Mouse (Mus musculus): ENCODE data around the gene Lactb. TPM values are rescaled to one million over a fixed set of nuclear protein-coding genes. Genes with fewer than 3 reads are reported as not detected.
A peak's percentile ranks its signal among the peaks of the same experiment; 100 is the strongest.

Lactb gene
- 10 to 100 TPM; 18.8 to 21.7 TPM for total RNA-seq (2021)
- long read RNA-seq, experiment 1, transcript Lactb-201 (6 exons, 2,031 nt) = major isoform, 14 of 17 reads
- long read RNA-seq, experiment 1, partial matches to known transcripts = 0 of 17 reads
- long read RNA-seq, experiment 1, other reads (novel, unspliced or antisense) = 2 of 17 reads
- long read RNA-seq, experiment 2, transcript Lactb-201 (6 exons, 2,031 nt) = major isoform, 7 of 8 reads
- long read RNA-seq, experiment 2, partial matches to known transcripts = 0 of 8 reads
- long read RNA-seq, experiment 2, other reads (novel, unspliced or antisense) = 1 of 8 reads

GRCm38 (mm10) chr9:66975239-66975645 lies at the start of gene Lactb:
Gene Lactb, minus strand, starts transcription at chr9:66975484.
- H3K27ac ChIP-seq = peak within 1 kb of the TSS; percentile 92

GRCm38 (mm10) chr9:67023371-67023770 lies 48.1 kb upstream of the Lactb start:
- TF ChIP-seq CTCF (IDR thresholded peaks at IDR 0.05) = no peak
- intact Hi-C loops (cut with DNase I) = no loop called here
- DNase-seq (ENCODE audit: extremely low spot score in 1 of 2, low spot score in 2 of 2) = no peak
- no peak overlapping the region for H3K27ac ChIP-seq
- H3K4me3 ChIP-seq = no peak overlapping the region

More at GRCm38 (mm10) chr9:66975239-66975645, at the start of gene Lactb:
- peak within 1 kb of the TSS; percentile 96 for H3K4me3 ChIP-seq
- no peak for TF ChIP-seq CTCF (IDR thresholded peaks at IDR 0.05)
- intact Hi-C loops (cut with DNase I) = loop anchor here (2.0 to 5.0 kb wide), 3 partner anchors 28 to 98 kb away; partner anchors contain the start of genes Rab8b and Rps27l
- peak; percentile 94 for DNase-seq (ENCODE audit: extremely low spot score in 1 of 2, low spot score in 2 of 2)

GRCm38 (mm10) chr9:67020063-67020462 lies 44.8 kb upstream of the Lactb start:
- TF ChIP-seq CTCF (IDR thresholded peaks at IDR 0.05) = no peak
- no peak overlapping the region for H3K27ac ChIP-seq
- intact Hi-C loops (cut with DNase I) = no loop called here
- DNase-seq (ENCODE audit: extremely low spot score in 1 of 2, low spot score in 2 of 2) = no peak
- H3K4me3 ChIP-seq = no peak overlapping the region

- Histone ChIP-seq H3K4me3 (no peak overlapping the region), H3K27ac (no peak overlapping the region)
- TF ChIP-seq CTCF (IDR thresholded peaks at IDR 0.05) = no peak
- no peak for DNase-seq (ENCODE audit: extremely low spot score in 1 of 2, low spot score in 2 of 2)
- intact Hi-C loops (cut with DNase I) = no loop called here
Measured at GRCm38 (mm10) chr9:67013501-67013900, 38.2 kb upstream of the Lactb start.

GRCm38 (mm10) chr9:67012470-67012869 lies 37.2 kb upstream of the Lactb start:
- no peak for TF ChIP-seq CTCF (IDR thresholded peaks at IDR 0.05)

GRCm38 (mm10) chr9:67011483-67011882 lies 36.2 kb upstream of the Lactb start:
- no peak for DNase-seq (ENCODE audit: extremely low spot score in 1 of 2, low spot score in 2 of 2)
- no peak for TF ChIP-seq CTCF (IDR thresholded peaks at IDR 0.05)
- Histone ChIP-seq H3K27ac (no peak overlapping the region), H3K4me3 (no peak overlapping the region)
- intact Hi-C loops (cut with DNase I) = no loop called here

More at GRCm38 (mm10) chr9:67012470-67012869, 37.2 kb upstream of the Lactb start:
- no peak overlapping the region for H3K27ac ChIP-seq
- H3K4me3 ChIP-seq = no peak overlapping the region
- DNase-seq (ENCODE audit: extremely low spot score in 1 of 2, low spot score in 2 of 2) = no peak
- intact Hi-C loops (cut with DNase I) = no loop called here

GRCm38 (mm10) chr9:67008781-67009180 lies 33.5 kb upstream of the Lactb start:
- DNase-seq (ENCODE audit: extremely low spot score in 1 of 2, low spot score in 2 of 2) = no peak
- H3K27ac ChIP-seq = no peak overlapping the region
- TF ChIP-seq CTCF (IDR thresholded peaks at IDR 0.05) = no peak
- H3K4me3 ChIP-seq = no peak overlapping the region
- intact Hi-C loops (cut with DNase I) = no loop called here

GRCm38 (mm10) chr9:67006376-67006775 lies 31.1 kb upstream of the Lactb start:
- intact Hi-C loops (cut with DNase I) = no loop called here
- Histone ChIP-seq H3K27ac (no peak overlapping the region), H3K4me3 (no peak overlapping the region)
- DNase-seq (ENCODE audit: extremely low spot score in 1 of 2, low spot score in 2 of 2) = no peak
- TF ChIP-seq CTCF (IDR thresholded peaks at IDR 0.05) = no peak

- no peak for TF ChIP-seq CTCF (IDR thresholded peaks at IDR 0.05)
Measured at GRCm38 (mm10) chr9:67005161-67005742, 30.0 kb upstream of the Lactb start.

GRCm38 (mm10) chr9:67003656-67004055 lies 28.4 kb upstream of the Lactb start:
- intact Hi-C loops (cut with DNase I) = no loop called here
- H3K4me3 ChIP-seq = no peak overlapping the region
- no peak for DNase-seq (ENCODE audit: extremely low spot score in 1 of 2, low spot score in 2 of 2)
- no peak overlapping the region for H3K27ac ChIP-seq
- TF ChIP-seq CTCF (IDR thresholded peaks at IDR 0.05) = no peak

More at GRCm38 (mm10) chr9:67005161-67005742, 30.0 kb upstream of the Lactb start:
- H3K4me3 ChIP-seq = no peak overlapping the region
- DNase-seq (ENCODE audit: extremely low spot score in 1 of 2, low spot score in 2 of 2) = no peak
- no peak overlapping the region for H3K27ac ChIP-seq
- intact Hi-C loops (cut with DNase I) = no loop called here

- TF ChIP-seq CTCF (IDR thresholded peaks at IDR 0.05) = no peak
- no peak overlapping the region for H3K27ac ChIP-seq
- no peak overlapping the region for H3K4me3 ChIP-seq
- DNase-seq (ENCODE audit: extremely low spot score in 1 of 2, low spot score in 2 of 2) = no peak
- intact Hi-C loops (cut with DNase I) = no loop called here
Measured at GRCm38 (mm10) chr9:67003156-67003555, 27.9 kb upstream of the Lactb start.

- intact Hi-C loops (cut with DNase I) = loop anchor here (1.0 kb wide), 2 partner anchors 43 to 212 kb away; no protein-coding TSS in a partner anchor
- Histone ChIP-seq H3K4me3 (no peak overlapping the region), H3K27ac (no peak overlapping the region)
- no peak for DNase-seq (ENCODE audit: extremely low spot score in 1 of 2, low spot score in 2 of 2)
- TF ChIP-seq CTCF (IDR thresholded peaks at IDR 0.05) = no peak
Measured at GRCm38 (mm10) chr9:67001506-67001905, 26.2 kb upstream of the Lactb start.

Data from left cerebral cortex, adult 2 months (tissue).